Mouse (Mus musculus) NIH3T3 (cell line): ENCODE measurements around the gene Adam23.

ENCODE experiments used
- DNase-seq: peaks from one replicate; pipeline ENCODE4 v3.0.0-alpha.2; 2012; ENCODE audit warnings: low read depth

The Adam23 gene

DNA sequence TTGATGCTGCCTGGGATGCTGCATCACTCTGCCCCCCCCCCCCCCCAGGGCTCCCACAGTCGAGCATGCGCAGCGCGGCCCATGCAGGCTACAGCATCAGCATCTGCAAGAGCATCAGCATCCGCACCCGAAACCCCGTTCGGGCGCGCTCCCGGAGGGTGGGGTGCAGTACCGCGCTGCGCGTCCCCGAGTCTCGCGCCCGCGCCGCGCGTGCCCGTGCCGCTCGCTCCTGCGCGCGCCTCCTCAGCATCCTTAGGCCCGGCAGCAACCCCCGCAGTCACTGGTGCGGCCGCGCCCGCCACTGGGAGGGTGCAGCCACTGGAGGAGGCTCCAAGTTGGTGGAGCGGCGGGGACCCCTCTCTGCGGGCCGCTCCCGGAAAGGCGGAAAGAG is at the start of gene Adam23:
TSS of gene Adam23 (plus strand) at position 236 of the 391 bp plus-strand sequence.
- peak; percentile 86 for DNase-seq

DNA sequence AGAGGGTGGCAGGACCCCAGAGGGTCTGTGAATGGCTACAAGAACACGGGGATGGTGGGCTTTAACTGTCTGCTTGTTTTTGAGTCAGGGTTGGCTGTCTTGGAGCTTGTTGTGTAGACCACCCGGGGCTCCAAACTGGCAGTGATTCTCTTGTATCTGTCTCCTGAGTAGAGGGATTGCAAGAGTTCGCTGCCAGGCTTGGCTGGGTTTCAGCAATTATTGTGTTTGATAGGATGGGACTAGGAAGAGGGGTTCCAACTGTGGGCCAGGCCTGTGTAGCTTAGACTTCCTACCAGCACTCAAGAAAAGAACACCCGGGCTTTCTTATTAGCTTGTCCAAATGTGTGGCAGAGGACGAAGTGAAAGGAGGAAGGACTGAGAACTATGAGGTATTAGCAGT is 44.6 kb upstream of the Adam23 start:
- no peak for DNase-seq

DNA sequence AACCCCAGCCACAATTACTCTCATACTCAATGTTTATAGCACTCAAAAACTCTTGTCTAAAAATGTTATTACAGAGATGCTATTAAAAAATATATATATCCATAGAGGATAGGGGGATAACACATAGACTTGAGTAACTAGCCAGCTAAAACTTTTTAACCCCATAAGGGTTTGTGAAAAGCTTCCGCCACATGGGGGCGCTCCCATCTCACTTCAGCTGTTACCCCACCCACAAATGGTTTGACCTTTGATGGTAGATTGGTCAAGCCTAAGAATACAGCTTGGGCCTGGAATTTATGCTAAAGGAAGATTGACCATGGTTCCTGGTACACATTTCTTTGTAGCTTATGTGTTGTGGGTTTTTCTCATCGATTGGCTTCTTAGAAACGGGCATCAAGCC is 42.1 kb upstream of the Adam23 start:
- DNase-seq, result peak; percentile 68

DNA sequence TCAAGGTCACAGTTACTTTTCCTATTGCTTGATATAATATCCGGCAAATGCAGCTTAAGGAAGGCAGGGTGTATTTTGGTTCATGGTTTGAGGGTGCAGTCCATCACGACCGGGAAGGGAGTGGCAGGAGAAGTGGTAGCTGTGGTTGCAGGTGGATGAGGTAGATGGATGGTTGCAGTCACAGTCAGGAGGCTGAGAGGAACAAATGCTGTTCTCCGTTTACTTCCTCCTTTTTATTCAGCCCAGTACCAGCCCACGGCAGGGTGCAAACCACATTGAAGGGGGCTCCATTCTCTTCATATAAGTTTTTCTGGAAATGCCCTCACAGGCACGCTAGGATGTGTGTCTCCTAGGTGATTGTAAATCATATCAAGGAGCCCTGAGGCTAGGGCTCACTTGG is 37.3 kb upstream of the Adam23 start:
- DNase-seq, result no peak

DNA sequence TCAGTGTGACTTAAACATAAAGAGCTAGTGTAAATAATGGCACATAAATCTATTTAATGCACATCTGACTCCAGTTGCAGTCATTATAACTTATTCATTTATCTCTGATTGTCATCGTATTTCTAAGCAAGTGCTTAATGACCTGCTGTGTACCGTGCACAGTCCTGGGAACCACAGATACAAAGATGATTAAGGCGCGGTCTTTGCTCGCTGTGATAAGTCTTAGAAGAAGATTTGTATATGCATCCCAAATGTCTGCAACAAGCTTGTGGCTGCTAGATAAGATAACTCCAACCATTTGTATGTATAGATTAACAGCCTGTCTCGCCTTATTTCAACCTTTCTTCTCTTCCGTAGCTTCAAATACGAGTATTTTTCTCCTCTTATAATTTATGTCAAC is 27.2 kb upstream of the Adam23 start:
- no peak for DNase-seq

DNA sequence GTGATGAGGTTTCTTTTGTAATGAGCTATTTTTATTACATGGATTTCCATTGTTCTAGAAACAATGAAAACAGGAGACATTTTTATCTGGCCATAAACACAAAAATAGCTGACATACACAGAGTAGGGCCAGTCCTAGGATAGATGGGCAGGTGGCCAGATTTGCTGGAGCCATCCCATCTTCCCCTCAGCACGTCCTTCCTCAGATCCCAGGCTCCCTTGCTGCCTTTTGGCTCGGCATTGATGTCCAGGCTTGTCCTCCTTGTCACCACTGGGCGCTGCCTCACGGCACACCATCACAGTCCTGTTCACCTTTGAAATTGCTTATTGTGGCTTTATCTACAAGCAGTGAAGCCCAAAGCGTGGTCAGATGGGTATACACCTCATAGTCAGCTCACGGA is 15.0 kb upstream of the Adam23 start:
- no peak for DNase-seq

DNA sequence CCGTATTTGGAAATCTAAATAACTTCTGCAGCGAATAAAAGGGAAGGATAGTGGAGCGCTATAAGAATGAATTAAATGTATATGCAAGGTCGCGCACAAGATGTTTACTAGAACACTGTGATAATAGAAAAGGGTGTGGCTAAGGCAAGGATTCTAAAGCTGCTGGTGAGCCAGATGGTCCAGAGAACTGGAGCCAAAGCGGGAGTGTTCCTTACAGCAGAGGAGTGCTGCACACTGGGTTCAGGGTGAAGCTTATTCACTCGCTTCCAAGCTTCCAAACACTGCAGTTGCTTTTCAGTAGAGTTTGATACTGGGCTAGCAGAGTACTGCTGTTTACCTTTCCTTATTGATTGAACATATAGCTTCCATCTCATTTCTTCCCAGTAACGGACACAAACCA is 14.5 kb upstream of the Adam23 start:
- no peak for DNase-seq

DNA sequence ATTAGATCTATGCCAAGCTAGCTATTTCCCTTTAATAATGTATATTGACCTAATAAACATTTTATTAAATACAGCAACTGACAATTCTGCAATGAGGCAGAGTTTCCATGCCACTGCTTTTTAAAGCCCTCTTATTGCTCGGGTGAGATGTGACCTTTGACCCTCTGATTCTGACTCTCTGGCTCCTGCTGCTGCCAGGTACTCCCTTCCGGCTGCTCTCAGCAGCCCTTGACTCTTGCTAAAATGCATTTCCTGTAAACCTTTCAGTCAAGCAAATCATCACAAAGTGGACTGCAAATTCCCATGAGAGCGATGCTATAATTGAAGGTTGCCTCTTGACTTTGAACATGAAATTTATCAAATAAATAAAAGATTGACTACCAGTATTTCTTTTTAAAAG is 13.8 kb upstream of the Adam23 start:
- DNase-seq, result no peak

DNA sequence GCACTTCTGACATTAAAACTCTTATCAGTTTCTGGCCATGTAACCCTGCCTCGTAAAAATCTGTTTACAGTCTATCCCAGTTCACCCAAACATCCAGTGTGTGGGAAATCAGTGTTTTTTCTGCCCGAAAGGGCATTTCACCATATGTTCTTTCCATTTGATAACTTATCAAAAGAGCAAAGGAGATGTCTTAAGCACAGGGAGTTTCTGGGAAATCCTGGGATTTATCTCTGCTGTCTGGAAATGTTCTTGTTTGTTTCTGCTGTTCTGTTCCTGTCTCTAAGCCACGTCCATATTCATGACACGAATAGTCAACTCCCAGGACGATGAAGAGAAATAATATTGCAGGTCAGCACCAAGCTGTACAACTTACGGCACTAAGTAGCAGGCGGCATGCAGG is 11.6 kb upstream of the Adam23 start:
- no peak for DNase-seq

DNA sequence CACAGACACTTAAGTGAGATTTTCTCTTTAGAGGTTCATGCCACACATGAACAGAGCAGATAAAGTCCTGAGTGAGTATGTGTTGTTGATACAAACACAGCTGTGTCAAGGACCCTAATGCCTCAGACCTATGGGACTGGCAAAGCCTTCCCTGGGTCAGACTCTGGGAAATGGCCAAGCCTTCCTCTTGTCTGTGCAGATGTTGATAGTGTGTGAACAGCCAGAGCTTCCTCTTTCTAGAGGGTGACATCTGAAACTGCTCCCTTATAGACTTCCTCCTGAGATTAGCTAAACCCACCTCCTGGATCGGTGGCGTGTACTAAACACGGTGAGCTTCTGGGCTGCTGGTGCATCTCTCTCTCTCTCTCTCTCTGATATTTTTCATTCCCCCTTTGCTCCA is 8.2 kb upstream of the Adam23 start:
- no peak for DNase-seq

DNA sequence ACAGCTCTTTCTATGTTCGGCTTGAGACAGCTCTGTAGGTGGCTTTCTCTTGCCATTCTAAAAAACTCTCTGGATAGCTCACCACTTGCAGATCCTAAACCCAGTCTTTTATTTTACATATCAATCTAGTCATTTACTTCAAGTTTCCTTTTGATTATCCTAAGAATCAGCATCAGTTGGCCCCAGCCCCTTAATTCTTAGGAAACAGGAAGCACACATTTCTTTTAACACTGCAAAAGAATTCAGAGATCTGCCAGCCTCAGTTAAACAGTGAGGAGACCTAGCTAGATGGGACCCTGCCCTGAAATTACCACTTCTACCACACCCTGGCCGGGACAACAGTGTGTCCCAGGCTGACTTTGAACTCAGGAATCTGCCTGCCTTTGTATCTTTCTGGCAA is 3.5 kb upstream of the Adam23 start:
- no peak for DNase-seq

DNA sequence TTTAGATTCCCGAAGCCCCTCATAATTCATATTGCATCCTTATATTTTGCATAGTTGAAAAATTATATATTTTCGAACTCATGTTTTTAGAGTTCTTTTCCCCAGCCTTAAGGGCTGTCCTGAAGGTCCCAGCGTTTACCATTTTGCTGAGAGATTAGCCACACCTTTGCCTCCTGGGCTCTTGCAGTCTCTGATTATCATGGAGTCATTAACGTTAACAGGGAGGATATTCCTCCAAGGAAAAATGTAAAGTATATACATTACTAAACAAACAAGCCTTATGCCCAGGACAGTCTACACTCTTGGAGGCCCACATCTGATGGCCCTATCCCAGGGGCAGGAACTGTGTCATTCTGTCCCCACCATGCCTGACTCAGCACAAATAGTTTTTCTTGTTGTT is 3.1 kb upstream of the Adam23 start:
- no peak for DNase-seq

DNA sequence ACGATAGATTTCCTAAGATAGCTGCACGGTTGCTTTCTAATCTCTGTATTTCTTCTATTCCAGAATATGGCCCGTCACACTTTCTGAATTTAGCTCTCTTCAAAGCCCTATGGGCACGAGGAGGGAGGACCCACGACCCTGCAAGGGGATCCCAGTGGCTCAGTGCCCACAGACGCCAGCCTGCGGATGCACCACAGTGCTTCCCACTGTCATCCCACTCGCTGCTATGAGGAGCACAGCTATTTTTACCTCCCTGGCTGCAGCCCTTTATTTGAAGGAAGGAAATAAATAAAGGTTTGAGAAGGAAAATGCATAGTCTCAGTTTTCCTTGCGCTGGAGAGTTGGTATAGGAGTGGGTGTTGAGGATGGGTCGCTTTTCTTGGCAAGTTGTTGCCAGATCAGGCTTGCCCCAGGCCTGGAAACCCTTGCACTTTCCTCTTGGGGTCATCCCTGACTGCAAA is 512 bp upstream of the Adam23 start:
- no peak for DNase-seq

DNA sequence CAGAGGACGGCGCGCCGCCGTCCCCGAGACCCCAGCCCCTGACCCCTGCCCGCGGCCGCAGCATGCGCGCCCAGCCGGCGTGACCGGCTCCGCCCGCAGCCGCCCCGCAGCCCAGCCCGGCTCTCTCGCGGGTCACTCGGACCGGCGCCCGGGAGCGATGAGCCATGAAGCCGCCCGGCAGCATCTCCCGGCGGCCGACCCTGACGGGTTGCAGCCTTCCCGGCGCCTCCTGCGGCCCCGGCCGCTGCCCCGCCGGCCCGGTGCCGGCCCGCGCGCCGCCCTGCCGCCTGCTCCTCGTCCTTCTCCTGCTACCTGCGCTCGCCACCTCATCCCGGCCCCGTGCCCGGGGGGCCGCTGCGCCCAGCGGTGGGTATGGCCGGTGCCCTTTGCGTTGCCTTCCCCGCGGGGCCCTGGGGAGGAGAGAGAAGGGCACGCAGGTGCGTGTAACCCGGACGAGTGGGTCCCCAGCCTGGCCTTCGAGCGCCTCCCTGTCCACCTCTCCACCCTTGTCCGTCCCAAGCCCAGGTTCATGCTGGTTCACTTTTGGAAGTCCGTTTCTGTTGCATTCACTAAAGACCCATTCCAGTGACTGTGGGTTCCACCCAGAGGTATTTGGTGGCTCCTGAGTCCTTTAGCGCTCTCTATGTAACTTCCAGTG is 485 bp downstream of the Adam23 start:
- DNase-seq, result peak; percentile 55

DNA sequence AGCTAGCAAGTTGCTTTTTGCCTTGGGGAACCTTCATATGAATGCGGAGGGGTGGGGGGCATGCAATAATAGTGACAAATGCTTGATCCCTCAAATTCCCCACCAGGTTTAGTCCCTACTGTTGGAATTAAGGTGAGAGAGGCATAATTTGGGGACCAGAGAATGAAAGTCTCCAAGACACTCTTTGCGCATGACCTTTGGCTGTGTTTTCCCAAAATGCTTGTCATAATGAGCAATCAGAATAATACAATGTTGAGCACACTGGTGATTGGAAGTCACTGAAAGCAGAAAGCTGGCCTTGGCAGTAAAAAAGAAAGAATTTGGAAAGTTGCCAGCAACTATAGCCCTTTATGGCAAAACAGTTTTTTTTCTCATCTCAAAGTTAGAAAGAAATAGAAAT is 1.0 kb downstream of the Adam23 start:
- peak; percentile 41 for DNase-seq

DNA sequence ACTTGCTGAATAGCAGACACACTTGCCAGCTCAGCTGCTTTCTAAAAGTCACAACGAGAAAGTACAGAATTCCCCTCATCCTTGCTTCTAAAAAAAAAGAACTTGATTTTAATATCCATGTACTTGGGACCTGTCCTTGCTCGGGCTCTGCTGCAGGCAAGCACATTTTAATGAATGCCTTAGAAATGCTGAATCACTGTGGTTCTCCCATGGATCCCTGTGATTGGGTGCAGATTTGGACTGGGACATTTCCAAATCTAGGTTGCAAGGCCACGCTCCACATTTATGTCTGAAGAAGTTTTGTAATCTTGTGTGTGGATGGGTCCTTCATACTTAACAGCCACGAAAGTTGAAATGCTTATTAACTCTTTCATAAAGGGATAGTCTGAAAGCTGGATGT is 4.4 kb downstream of the Adam23 start:
- DNase-seq, result peak; percentile 82

DNA sequence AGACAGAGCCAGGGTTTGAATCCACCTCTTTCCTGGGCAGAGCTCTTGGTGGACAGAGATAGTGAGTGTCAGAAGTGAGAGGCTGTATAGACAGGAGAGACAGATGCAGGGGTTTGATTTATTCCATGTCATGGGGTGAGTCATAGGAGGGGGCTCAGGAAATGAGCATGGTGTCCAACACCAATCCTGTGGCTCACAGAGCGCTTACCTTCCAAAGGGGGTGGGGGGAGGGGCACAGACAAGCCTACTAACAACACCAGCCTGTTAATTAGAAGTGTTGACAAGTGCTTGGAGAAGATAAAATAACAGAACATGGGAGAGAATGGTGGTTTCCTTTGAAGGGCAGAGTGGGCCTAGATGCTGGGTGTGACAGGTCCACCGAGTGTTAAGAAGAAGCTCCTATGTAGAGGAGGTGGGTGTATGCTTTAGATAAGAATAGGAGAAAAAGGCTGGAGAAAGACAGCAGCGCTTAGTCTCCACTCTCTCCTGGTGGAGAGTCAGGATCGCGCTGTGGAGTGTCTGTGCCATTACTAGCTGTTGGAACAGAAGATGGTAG is 7.7 kb downstream of the Adam23 start:
- DNase-seq, result no peak

DNA sequence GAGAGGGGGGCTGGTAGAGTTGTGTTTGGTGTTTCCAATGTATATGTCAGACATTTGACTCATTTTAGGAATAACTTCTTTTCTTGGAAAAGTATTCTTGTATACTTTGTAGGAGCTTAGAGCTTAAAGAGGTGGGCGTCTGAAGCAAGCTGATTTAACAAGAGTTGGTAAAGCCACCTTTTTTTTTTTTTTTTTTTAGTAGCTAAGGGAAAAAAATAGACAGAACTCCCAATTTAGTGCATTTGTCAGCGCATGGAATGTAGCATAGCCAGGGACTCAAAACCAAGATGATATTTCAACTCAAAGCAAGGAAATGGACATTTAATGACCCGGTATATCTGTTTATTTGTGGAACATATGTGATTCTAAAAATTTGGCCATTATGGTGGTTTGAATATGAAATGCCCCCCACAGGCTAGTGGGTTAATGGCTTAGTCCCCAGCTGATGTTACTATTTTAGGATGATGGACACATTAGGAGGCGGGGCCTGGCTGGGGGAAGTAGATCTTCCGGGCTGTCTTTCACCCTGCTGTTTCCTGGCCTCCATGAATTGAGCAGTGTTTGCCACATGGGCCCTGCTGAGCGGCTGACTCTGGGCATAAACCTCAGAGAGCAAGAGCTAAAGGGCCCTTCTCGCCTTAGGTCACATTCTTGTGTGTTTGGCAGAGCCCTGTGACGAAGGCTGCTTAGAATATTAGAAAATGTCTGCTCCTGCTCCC is 12.3 kb downstream of the Adam23 start:
- DNase-seq, result peak; percentile 29

DNA sequence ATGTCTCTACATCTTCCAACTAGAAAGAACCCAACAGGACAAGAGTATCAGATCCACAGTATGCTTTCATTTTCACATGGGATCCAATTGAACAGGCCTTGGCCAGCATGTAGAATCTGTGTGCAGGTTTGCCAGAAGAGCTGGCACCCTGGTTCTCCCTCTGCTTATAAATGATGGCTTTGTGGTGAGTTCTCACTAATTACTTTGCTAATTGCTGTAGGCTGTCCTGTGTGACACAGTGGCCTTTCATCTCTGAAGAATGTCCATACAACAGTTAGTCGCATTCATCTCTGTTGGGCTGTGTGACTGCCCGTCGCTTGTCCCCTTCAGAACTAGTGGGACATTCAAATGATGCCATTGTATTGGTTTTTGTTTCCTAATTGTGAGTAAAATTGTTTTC is 13.5 kb downstream of the Adam23 start:
- no peak for DNase-seq

DNA sequence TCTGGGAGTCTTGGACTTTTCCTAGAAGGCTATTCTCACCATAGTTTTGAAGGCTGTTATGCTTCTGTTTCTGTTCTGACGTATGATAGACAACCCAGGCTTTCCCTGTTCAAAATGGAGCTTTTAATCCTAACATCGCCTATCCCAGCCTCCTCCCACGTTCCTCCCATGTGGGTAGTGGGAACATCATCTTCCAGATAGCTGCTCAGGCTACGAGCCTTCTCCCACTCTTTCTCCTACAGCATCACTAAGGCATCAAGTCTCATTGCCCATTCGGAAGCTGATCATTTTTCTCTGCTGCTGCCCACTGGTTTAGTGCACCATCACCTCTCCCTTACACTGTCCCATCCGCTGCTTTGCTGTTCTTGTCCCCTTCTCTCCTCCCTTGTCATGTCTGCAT is 14.2 kb downstream of the Adam23 start:
- no peak for DNase-seq

DNA sequence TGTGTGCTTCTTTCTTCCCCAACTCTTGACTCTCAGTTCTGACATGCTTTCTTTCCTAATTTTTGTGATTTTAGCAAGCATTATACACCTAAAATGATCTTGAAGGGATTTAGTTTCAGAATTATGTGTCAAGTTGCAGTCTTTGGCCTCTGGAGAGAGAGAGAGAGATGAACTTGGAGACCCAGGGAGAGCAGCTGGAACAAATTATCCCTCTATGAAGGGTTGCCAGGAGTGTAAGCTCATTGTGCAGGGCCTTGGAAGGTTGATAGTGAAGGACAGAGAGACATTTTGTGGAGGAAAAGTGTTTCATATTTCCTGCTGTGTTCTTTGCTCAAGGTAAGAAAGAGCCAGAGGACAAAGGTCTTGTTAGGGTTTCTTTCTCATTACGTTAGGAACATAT is 18.8 kb downstream of the Adam23 start:
- peak; percentile 72 for DNase-seq

DNA sequence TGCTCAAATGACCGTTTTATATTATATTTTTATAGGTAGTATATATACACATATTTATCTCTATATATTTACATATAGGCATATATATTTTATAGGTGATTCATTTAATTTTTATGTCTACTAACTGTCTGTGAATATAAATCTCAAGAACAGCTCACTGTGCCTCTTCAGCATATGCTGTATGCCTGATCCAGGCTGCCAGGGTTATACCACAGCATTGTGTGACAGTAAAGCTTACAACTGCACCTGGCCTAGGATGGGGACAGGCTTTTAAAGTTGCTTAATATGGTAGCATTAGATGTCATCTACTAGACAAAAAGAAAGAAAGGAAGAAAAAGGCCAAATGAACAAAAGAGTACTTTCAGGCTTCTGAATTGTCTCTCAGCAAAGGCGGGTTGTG is 27.6 kb downstream of the Adam23 start:
- DNase-seq, result no peak

DNA sequence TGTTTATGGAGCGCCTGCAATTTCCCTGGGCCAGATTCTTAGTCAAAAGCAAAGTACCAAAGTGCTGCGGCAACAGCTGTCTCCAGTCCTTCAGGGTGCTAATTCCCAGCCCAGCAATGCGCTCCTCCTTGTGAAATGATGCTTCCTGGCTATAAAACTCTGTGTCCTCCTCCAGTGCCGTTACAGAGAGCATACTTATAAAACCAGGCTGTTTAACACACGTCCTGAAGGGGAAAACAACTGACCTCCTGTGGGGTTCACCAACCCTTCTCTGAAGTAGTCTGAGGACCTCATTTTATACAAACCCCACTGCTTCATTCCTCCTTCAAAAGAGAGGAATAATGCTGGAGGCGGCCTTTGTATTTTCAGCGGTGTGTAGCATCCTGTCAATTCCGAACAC is 28.0 kb downstream of the Adam23 start:
- DNase-seq, result no peak

DNA sequence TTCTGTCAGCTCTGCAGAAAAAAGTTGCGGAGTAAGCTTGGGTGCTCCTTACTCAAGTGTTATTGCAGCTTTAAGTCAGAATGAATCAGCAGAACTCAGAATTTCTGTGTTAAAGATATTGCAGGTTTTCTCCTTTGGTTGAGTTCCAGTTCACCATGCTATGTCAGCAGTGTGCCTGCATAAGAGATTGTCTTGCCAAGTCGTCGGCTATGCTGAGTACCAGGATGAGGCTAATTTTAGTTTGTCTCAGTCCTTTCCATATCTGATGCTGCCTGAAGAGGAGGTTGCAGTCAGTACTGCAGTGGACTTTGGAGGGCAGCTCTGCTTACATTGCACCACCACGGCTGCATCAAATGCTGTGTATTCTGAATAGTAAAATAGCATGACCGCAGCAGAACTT is 33.3 kb downstream of the Adam23 start:
- no peak for DNase-seq
